18 mouse cellular contexts compared by ENCODE assay signal in genomic region chr8:118916513-118916912, GRCm38 (mm10).
DNase-seq lines count a peak whose midpoint lies in the region; TF ChIP-seq lines count a peak whose summit lies in the region.
"Had no signal": no experiment of that assay in that cellular context is flagged by ENCODE, and none has a peak within 500 bp of the region (broad histone marks: within the 10 kb centered on the region; RNA-seq: fewer than 3 reads in every experiment).

No protein-coding gene starts in this region.

- TF ChIP-seq CTCF in left cerebral cortex, adult 2 months (IDR thresholded peaks at IDR 0.05): peak; percentile 17
- peak; percentile 73 for TF ChIP-seq CTCF in E14TG2a.4 (conservative IDR thresholded peaks at IDR 0.05; ENCODE audit: low read length)

- no peaks in the 10 kb centered on the region for H3K36me3 ChIP-seq in E14TG2a.4 (ENCODE audit: insufficient read depth, low read length)
- H3K36me3 ChIP-seq: embryonic facial prominence, embryonic 10.5 days; hindbrain, embryonic 10.5 days; limb, embryonic 10.5 days; liver, embryonic 15.5 days; neural tube, embryonic 15.5 days had no signal

- H3K4me3 ChIP-seq in left cerebral cortex, adult 2 months: no peak overlapping the region
- no peak overlapping the region for H3K4me3 ChIP-seq in E14TG2a.4 (replicated peaks; ENCODE audit: low read length)
- H3K4me3 ChIP-seq: embryonic facial prominence, embryonic 10.5 days; hindbrain, embryonic 10.5 days; limb, embryonic 10.5 days; liver, embryonic 15.5 days; neural tube, embryonic 15.5 days had no signal

- H3K27me3 ChIP-seq in E14TG2a.4 (ENCODE audit: insufficient read depth, low read length): no peaks in the 10 kb centered on the region
- H3K27me3 ChIP-seq: liver, embryonic 15.5 days; neural tube, embryonic 15.5 days had no signal

- peaks cover 12% of the 10 kb centered on the region for H3K4me1 ChIP-seq in E14TG2a.4 (replicated peaks; ENCODE audit: low read depth, low read length)
- H3K4me1 ChIP-seq: embryonic facial prominence, embryonic 10.5 days; hindbrain, embryonic 10.5 days; limb, embryonic 10.5 days; liver, embryonic 15.5 days; neural tube, embryonic 15.5 days had no signal

- intact Hi-C loops in heart, postnatal 36 days (cut with DNase I): no loop called here
- intact Hi-C loops in left cerebral cortex, adult 2 months (cut with DNase I): no loop called here

- H3K27ac ChIP-seq in left cerebral cortex, adult 2 months: no peak overlapping the region
- H3K27ac ChIP-seq: embryonic facial prominence, embryonic 10.5 days; hindbrain, embryonic 10.5 days; limb, embryonic 10.5 days; liver, embryonic 15.5 days; macrophage; neural tube, embryonic 15.5 days had no signal

- peak; percentile 3 for DNase-seq in adrenal gland, postnatal 10 days
- no peak for DNase-seq in adrenal gland, adult 8-10 months
- peak; percentile 11 for DNase-seq in heart, postnatal 4 days
- DNase-seq in heart, postnatal 36 days: no peak
- no peak for DNase-seq in left cerebral cortex, adult 2 months (ENCODE audit: extremely low spot score in 1 of 2, low spot score in 2 of 2)
- DNase-seq in left cerebral cortex, adult 9 months (ENCODE audit: low spot score in 2 of 2): no peak
- no peak for DNase-seq in frontal cortex, postnatal 25 days (ENCODE audit: low spot score in 2 of 2)
- DNase-seq: cerebellum, adult 18-20 months; kidney, adult 8-10 months; kidney, postnatal 14 days; liver had no signal

- peaks cover 20% of the 10 kb centered on the region for H3K9me3 ChIP-seq in E14TG2a.4 (ENCODE audit: low read length)
- H3K9me3 ChIP-seq: neural tube, embryonic 15.5 days had no signal

Comparison
In these comparisons a context has a peak if more than half of its experiments do, and no peak if none do; other contexts are left out.
1. DNase-seq: peak in adrenal gland, postnatal 10 days (single experiment) and heart, postnatal 4 days (single experiment); none in adrenal gland, adult 8-10 months (single experiment), heart, postnatal 36 days (0 of 2), left cerebral cortex, adult 2 months (0 of 2), left cerebral cortex, adult 9 months (0 of 2) and frontal cortex, postnatal 25 days (0 of 2).